Mouse (Mus musculus): ENCODE results near the gene Akr7a5. TPM values are rescaled to one million over a fixed set of nuclear protein-coding genes. Genes with fewer than 3 reads are reported as not detected.

The Akr7a5 gene
- polyA plus RNA-seq, 2 experiments, result 8.3 to 28.4 TPM

GRCm38 (mm10) chr4:139286234-139286633, 24.3 kb upstream of the Akr7a5 start:
- H3K4me3 ChIP-seq (ENCODE audit: insufficient read depth in 1 of 2, low read depth in 2 of 2, low read length in 2 of 2), result no peak overlapping the region
- no peaks in the 10 kb centered on the region for H3K9me3 ChIP-seq (ENCODE audit: control insufficient read depth, low read length)
- H3K4me2 ChIP-seq (ENCODE audit: low read depth), result no peak overlapping the region
- peaks cover 6% of the 10 kb centered on the region; the same call in 1 of the 2 replicates for H3K36me3 ChIP-seq (replicated peaks; ENCODE audit: control insufficient read depth, insufficient read depth, low read depth)
- ATAC-seq (ENCODE audit: insufficient read depth), result no peak
- H3K4me1 ChIP-seq (replicated peaks; ENCODE audit: control insufficient read depth in 2 of 2, insufficient read depth in 2 of 2, low read length in 1 of 2), result no peaks in the 10 kb centered on the region
- DNase-seq (ENCODE audit: low read depth in 3 of 3, low spot score in 3 of 3), result no peak
- H3K9ac ChIP-seq (replicated peaks), result no peak overlapping the region
- no peak overlapping the region for H3K27ac ChIP-seq
- TF ChIP-seq CTCF (IDR thresholded peaks at IDR 0.05; ENCODE audit: low read depth) (no peak), EP300 (IDR thresholded peaks at IDR 0.05; ENCODE audit: low read depth) (no peak)
- WGBS (ENCODE audit: insufficient replicate concordance), result 66% methylated on average over 5 of the region's 5 CpGs
- H3K27me3 ChIP-seq (ENCODE audit: control insufficient read depth, insufficient read depth, low read length), result no peaks in the 10 kb centered on the region

- 71% methylated on average over 18 of the region's 18 CpGs for WGBS (ENCODE audit: insufficient replicate concordance)
- no peaks in the 10 kb centered on the region for H3K9me3 ChIP-seq (ENCODE audit: control insufficient read depth, low read length)
- H3K36me3 ChIP-seq (replicated peaks; ENCODE audit: control insufficient read depth, insufficient read depth, low read depth), result peaks cover 6% of the 10 kb centered on the region; the same call in 1 of the 2 replicates
- no peaks in the 10 kb centered on the region for H3K27me3 ChIP-seq (ENCODE audit: control insufficient read depth, insufficient read depth, low read length)
- no peak overlapping the region for H3K27ac ChIP-seq
- H3K4me2 ChIP-seq (ENCODE audit: low read depth), result no peak overlapping the region
- no peak overlapping the region for H3K4me3 ChIP-seq (ENCODE audit: insufficient read depth in 1 of 2, low read depth in 2 of 2, low read length in 2 of 2)
- DNase-seq (ENCODE audit: low read depth in 3 of 3, low spot score in 3 of 3) (peak in 1 of 3 experiments; percentile 33), ATAC-seq (ENCODE audit: insufficient read depth) (no peak)
- H3K9ac ChIP-seq (replicated peaks), result no peak overlapping the region
- H3K4me1 ChIP-seq (replicated peaks; ENCODE audit: control insufficient read depth in 2 of 2, insufficient read depth in 2 of 2, low read length in 1 of 2), result no peaks in the 10 kb centered on the region
- peak; percentile 98 for TF ChIP-seq CTCF (IDR thresholded peaks at IDR 0.05; ENCODE audit: low read depth)
- TF ChIP-seq EP300 (IDR thresholded peaks at IDR 0.05; ENCODE audit: low read depth), result no peak
Measured at GRCm38 (mm10) chr4:139287122-139287863, 23.3 kb upstream of the Akr7a5 start.

- Histone ChIP-seq H3K27ac (no peak overlapping the region), H3K36me3 (replicated peaks; ENCODE audit: control insufficient read depth, insufficient read depth, low read depth) (peaks cover 6% of the 10 kb centered on the region; the same call in 1 of the 2 replicates), H3K4me3 (ENCODE audit: insufficient read depth in 1 of 2, low read depth in 2 of 2, low read length in 2 of 2) (no peak overlapping the region), H3K9ac (replicated peaks) (no peak overlapping the region), H3K9me3 (ENCODE audit: control insufficient read depth, low read length) (no peaks in the 10 kb centered on the region), H3K27me3 (ENCODE audit: control insufficient read depth, insufficient read depth, low read length) (no peaks in the 10 kb centered on the region), H3K4me1 (replicated peaks; ENCODE audit: control insufficient read depth in 2 of 2, insufficient read depth in 2 of 2, low read length in 1 of 2) (no peaks in the 10 kb centered on the region), H3K4me2 (ENCODE audit: low read depth) (no peak overlapping the region)
- TF ChIP-seq CTCF (IDR thresholded peaks at IDR 0.05; ENCODE audit: low read depth) (peak; percentile 93), EP300 (IDR thresholded peaks at IDR 0.05; ENCODE audit: low read depth) (no peak)
- DNase-seq (ENCODE audit: low read depth in 3 of 3, low spot score in 3 of 3) (no peak), ATAC-seq (ENCODE audit: insufficient read depth) (no peak)
- WGBS (ENCODE audit: insufficient replicate concordance), result 78% methylated on average over 10 of the region's 10 CpGs
Measured at GRCm38 (mm10) chr4:139289017-139289416, 21.5 kb upstream of the Akr7a5 start.

GRCm38 (mm10) chr4:139291099-139291498, 19.4 kb upstream of the Akr7a5 start:
- ATAC-seq (ENCODE audit: insufficient read depth), result no peak
- no peaks in the 10 kb centered on the region for H3K4me1 ChIP-seq (replicated peaks; ENCODE audit: control insufficient read depth in 2 of 2, insufficient read depth in 2 of 2, low read length in 1 of 2)
- no peak overlapping the region for H3K9ac ChIP-seq (replicated peaks)
- no peaks in the 10 kb centered on the region for H3K9me3 ChIP-seq (ENCODE audit: control insufficient read depth, low read length)
- no peak overlapping the region for H3K4me3 ChIP-seq (ENCODE audit: insufficient read depth in 1 of 2, low read depth in 2 of 2, low read length in 2 of 2)
- H3K4me2 ChIP-seq (ENCODE audit: low read depth), result no peak overlapping the region
- no peak for DNase-seq (ENCODE audit: low read depth in 3 of 3, low spot score in 3 of 3)
- 80% methylated on average over 16 of the region's 16 CpGs for WGBS (ENCODE audit: insufficient replicate concordance)
- H3K27ac ChIP-seq, result no peak overlapping the region
- TF ChIP-seq EP300 (IDR thresholded peaks at IDR 0.05; ENCODE audit: low read depth) (no peak), CTCF (IDR thresholded peaks at IDR 0.05; ENCODE audit: low read depth) (no peak)
- peaks cover 6% of the 10 kb centered on the region; the same call in 1 of the 2 replicates for H3K36me3 ChIP-seq (replicated peaks; ENCODE audit: control insufficient read depth, insufficient read depth, low read depth)
- H3K27me3 ChIP-seq (ENCODE audit: control insufficient read depth, insufficient read depth, low read length), result no peaks in the 10 kb centered on the region

GRCm38 (mm10) chr4:139292038-139292437, 18.5 kb upstream of the Akr7a5 start:
- Histone ChIP-seq H3K27ac (no peak overlapping the region), H3K4me1 (replicated peaks; ENCODE audit: control insufficient read depth in 2 of 2, insufficient read depth in 2 of 2, low read length in 1 of 2) (no peaks in the 10 kb centered on the region), H3K36me3 (replicated peaks; ENCODE audit: control insufficient read depth, insufficient read depth, low read depth) (peaks cover 6% of the 10 kb centered on the region; the same call in 1 of the 2 replicates), H3K27me3 (ENCODE audit: control insufficient read depth, insufficient read depth, low read length) (no peaks in the 10 kb centered on the region), H3K4me2 (ENCODE audit: low read depth) (no peak overlapping the region), H3K4me3 (ENCODE audit: insufficient read depth in 1 of 2, low read depth in 2 of 2, low read length in 2 of 2) (no peak overlapping the region), H3K9me3 (ENCODE audit: control insufficient read depth, low read length) (no peaks in the 10 kb centered on the region), H3K9ac (replicated peaks) (no peak overlapping the region)
- TF ChIP-seq CTCF (IDR thresholded peaks at IDR 0.05; ENCODE audit: low read depth) (no peak), EP300 (IDR thresholded peaks at IDR 0.05; ENCODE audit: low read depth) (no peak)
- DNase-seq (ENCODE audit: low read depth in 3 of 3, low spot score in 3 of 3) (no peak), ATAC-seq (ENCODE audit: insufficient read depth) (no peak)
- 86% methylated on average over 5 of the region's 5 CpGs for WGBS (ENCODE audit: insufficient replicate concordance)
